Mouse (Mus musculus): ENCODE measurements around the gene Rpap3.
"Not testable (repeated sequence)": the region's sequence is repeated elsewhere in the genome, so short reads cannot be mapped to it uniquely, and the experiment has no call there.

Rpap3 gene

DNA sequence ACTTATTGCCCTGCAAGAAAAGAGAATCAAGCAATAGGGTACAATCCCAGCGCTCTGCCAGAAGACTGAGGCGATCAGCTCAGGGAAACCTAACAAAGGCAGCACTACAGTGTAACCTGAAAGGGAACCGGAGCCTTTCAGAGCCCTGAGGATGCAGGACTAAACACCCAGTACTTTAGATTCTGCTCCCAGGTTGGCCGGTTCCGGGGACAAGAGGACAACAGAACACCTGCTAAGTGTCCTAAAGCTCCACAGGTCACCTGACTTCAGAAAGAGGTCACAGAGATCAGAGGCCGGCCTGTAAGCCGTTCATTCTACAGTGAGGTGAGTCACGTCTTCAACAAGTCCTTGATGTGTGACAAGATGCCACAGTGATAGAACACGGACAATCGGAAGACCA lies 9.0 kb downstream of the Rpap3 start:
- DNase-seq (ENCODE audit: low read depth, low spot score), result no peak

DNA sequence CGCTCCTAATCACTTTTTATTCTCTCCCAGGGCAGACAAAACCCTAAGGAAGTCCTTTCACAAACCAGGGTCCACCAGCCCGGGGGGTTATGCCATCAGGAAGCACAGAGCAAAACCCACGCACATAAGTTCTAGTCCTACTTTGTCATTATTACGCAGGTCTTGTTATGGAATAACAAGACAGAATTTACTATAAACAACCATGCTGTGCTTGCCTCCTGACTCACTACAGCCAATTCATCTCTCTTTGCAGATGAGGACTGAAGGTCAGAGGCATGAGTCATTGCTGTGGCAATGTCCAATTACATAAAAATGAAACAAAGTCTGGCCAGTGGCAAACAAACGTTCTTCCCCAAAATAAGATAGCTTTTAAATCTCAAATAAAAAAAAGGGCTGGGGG lies 12.2 kb downstream of the Rpap3 start:
- DNase-seq (ENCODE audit: low read depth, low spot score), result no peak

DNA sequence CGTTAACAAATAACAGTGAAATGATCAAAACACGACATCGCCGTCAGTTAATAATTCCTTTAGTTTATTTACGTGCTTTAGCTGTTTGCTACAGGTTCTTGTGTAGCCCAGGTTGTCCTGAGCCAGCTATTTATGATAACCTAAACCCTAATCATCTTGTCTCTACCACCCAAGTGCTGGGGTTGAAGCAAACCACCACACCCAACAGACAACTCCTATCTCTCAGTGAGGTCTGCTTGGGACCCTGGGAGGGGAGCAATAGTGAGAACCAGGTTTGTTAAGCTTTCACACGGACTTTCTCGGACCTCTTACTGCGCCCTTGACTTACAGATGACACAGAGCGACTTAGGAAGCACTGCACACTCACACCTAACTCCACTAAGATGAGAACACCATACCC lies 21.5 kb downstream of the Rpap3 start:
- no peak for DNase-seq (ENCODE audit: low read depth, low spot score)

DNA sequence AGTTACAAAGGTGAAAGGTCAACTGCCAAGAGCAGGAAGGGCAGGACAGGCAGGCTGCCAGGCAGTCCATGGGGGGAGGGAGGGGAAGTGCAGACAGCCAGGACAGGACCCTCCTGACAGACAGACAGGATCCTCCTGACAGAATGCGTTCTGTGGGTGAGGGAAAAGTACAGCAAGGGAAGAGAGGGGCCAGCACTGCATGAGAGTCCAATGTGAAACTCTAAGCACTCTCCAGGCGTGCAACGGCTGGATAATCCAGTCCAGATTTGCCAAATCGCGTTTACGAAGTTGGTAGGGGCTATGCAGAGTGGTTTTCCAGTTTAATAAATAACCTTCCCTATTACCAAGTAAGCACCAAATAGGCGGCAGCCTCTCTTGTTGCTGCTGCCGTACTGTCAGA lies 23.6 kb downstream of the Rpap3 start:
- no peak for DNase-seq (ENCODE audit: low read depth, low spot score)

DNA sequence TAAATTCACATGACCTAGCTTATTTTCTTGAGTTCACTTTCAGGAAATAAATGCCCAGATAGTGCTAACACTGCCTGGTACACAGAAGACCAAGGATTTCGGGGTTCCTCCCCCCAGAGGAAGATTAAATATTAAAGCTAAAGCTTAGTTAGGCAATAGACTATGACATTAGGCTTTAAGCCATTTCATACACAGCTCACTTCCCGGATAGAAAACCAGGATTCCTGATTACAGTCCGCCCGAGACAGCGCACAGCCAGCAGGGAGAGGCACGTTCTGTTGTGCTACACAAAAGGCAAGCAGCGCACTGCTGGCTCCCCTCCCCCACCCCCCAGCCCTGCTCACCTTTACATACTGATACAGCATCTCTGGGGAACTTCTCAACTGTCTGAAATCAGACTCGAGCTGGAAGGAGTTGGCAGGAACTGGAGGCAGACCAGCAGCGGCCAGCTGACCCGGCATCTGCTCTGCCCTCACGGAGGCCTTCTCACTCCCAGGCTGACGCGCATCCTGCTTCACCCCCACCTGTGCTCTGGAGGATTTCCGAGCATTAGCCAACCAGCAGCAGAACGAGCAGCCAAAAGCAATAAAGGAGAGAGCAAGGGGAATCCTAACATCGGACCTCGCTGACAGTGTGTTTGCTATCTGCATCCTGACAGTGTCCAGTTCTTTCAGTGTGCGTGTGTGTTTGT lies 25.5 kb downstream of the Rpap3 start:
- no peak for DNase-seq (ENCODE audit: low read depth, low spot score)

DNA sequence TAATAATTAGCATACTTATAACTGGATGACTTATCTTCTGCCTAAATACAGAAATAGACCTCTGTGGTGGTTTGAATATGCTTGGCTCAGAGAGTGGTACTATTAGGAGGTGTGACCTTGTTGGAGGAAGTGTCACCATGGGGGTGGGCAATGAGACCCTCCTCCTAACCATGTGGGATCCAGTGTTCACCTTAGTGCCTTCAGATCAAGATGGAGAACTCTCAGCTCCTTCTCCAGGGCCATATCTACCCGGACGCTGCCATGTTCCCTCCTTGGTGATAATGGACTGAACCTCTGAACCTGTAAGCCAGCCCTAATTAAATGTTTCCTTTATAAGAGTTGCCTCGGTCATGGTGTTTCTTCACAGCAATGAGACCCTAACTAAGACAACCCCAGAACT lies 28.3 kb downstream of the Rpap3 start:
- no peak for DNase-seq (ENCODE audit: low read depth, low spot score)

DNA sequence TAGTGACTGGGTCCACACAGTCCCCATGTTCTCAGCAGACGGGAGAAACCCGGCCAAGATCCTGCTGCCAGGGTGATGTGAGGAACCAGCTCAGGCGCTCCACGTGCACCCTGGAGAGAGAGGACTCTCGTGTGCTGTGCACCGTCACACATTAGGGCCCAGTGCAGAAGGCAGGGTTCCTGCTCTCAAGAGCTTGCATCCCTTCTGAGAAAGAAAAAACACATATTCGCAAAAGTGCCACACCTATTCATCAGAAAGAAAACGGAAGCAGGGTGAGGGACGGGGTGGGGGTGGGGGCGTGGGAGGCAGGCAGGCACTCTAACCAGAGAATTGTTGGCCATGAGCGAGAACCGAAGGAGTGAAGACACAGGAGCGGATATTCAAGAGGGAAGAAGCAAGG lies 29.7 kb downstream of the Rpap3 start:
- DNase-seq (ENCODE audit: low read depth, low spot score), result no peak

DNA sequence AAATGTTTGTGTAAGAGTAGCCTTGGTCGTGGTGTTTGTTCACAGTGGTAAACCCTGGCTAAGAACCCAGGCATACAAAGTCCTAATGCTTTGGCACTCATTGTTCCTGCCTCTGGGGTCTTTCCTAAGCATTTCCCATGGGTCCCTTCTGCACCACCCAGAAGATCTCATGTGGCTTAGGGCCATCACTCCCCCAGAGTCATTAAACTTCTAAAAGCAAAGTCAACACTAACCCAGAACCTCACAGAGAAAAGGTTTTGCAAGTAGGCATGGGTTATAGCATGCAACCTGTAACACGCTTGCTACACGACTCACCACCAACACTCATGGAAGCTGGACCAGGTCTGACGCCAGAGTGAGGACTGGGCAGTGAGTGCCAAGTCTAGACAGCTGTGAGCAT lies 31.2 kb downstream of the Rpap3 start:
- DNase-seq (ENCODE audit: low read depth, low spot score), result no peak

DNA sequence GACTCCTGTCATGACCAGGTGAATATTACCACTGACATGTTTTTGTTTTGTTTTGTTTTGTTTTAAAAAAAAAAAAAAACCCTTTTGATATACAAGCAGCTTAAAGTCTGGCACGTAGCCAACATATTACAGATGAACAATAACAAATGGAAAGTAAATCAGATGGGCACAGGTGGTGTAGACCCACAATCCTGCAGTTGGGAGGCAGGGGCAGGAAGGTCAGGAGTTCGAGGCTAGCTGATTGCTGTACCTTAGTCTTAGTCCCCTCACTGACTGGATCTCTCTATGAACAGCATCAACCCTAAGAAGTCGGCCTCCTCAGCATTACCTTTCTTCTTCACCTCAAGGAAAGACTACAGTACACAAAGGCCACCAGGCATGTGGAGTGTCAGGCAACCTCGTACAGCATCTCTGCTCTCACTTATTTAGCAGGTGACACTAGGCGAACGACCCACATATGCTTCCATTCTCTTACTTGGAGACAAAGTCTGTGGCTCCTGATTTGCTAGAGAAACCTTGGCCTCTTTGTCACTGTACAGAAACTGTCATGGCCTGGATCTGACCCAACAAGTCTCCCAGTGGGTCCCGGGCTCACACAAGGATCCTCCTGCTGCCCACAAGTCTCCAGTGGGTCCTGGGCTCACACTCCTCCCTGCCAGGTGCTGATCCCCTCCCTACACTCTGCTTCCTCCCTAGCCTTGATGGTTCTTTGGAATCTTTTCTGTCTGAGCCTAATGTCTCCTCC lies 32.2 kb downstream of the Rpap3 start:
- no peak for DNase-seq (ENCODE audit: low read depth, low spot score)

DNA sequence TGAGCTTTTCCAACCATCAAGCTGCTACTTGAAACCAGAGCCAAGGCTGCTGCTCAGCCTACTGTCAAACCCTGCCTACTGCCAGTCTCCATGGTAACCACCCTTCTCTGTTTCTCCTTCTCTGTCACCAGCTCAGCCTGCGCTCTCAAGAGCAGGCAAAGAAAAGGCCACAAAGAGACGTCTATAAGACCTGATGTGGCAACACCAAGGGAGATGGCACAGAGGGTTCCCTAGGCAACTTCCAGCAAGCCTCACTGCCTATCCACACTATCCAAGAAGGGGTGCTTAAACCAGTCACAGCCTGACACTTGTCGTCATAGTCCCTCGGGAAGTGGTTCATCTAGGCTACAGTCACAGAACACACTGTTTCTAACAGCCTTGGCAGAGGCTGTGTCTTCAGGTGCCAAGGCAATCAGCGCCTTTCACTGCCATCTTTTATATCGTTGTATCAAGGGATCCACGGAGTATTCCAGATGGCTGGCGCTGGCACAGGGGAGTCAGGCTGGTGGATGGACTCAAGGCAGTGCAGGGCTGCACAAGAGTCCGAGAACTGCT lies 33.3 kb downstream of the Rpap3 start:
- peak; percentile 88 for DNase-seq (ENCODE audit: low read depth, low spot score)

DNA sequence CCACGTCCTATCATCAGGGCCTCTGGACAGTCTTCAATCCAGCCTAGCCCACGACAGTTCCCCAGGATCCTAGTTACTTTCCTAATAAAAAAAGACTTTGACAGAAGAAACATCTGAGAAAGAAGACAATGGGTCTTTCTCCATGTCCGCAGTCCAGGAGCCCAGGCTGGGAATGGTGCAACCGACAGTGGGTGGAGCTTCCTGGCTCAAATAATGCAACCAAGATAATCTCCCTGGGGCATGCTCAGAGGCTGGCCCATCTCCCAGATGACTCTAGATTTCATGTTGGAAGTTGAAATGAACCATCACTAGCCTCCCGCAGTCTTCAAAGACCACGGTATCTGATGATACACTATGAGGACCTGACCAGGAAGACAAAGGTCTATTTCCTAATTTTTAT lies 35.1 kb downstream of the Rpap3 start:
- DNase-seq (ENCODE audit: low read depth, low spot score), result no peak

DNA sequence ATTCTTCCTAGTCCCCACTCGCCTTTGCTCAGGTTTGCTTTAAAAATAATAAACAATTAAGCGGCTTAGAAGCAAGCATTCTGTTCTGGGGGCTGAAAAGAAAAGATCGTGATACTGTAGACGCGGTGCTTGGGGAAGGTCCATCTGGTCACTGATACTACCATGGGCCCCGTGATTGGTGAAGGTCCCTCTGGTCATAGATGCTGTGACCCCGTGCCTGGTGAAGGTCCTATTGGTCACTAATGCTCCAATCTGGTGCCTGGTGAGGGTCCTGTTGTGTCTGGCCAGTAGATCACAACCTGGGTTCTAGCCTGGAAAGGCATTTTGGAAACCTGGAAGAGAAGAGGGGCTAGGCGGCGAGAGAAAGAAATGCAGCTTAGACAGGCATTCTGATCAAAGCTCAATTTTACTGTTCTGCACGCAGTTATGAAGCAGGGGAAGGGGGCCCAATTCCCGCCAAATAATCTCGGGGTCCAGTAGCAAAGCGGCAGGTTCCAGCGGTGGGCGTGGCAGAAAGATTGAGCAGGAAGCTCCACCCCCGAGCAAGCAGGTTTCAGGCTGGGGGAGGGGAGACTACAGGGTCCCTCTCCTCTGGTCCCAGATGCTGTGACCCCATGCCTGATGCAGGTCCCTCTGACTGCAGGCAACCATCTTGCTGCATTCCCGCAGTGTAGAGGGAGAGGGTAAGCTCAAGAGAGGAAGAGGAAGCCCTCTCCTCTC lies 37.3 kb downstream of the Rpap3 start:
- DNase-seq (ENCODE audit: low read depth, low spot score), result not testable (repeated sequence)

DNA sequence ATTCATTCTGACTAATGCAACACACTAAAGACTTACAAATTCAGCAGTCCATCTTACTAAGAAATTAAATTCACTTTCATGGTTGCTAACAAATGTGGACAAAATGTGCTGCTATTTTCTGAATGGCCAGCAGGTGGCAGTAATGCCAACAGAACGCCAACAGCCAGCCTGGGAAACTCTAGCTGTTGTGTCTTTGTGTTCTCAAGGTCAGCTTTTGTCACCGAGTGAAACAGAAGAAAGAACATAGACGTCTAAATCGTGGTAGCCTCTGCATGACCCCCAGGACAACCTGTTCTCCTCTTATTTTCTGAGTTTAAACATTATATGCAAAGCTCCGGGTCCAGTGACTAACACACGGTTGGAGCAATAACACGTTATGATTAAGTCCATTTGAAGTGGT lies 38.2 kb downstream of the Rpap3 start:
- DNase-seq (ENCODE audit: low read depth, low spot score), result peak; percentile 38

DNA sequence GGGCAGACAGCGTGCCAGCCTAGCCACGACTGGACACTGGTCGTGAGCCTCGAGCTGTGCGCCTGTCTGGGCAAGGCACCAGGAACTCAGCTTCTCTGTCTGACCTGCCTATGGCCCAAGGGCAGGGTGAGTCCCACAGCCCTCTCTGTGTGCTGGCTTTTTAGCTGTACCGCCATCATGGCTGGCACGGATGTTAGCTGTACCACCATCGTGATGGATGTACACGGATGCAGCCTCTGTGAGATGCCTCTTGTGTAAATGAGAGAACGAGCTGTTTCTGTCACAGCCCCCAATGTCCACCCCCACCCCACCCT lies 39.2 kb downstream of the Rpap3 start:
- no peak for DNase-seq (ENCODE audit: low read depth, low spot score)

DNA sequence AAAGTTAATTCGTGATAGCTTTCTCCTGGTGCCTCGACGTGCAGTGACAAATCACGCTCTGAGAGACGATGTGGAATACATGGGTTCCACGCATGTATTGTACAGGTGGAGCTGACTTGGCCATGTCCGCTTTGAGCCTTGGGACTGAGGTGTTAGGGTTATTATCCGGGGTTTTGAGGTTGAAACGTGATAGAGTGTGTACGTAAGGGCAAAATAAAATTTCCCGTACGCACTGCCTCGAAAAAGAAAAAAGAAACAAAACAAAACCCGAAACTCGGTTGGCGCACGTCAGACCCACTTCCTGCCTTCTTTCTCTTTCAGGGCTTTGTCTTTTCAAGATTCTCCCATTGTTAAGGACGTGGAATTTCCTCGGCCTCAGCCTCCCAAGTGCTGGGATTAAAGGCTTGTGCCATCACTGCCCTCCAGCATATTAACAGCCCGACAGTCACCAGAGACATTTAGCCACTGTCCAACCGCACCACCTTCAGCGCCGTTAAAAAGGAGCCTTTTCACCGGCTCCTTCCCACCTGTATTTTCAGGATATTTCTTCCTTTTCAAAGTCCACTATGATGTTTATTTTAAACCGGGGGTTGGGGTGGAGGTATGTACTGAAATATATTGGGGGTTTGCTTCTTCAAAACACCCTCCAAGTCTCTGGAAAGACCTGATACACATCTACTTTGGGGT lies 39.7 kb downstream of the Rpap3 start:
- DNase-seq (ENCODE audit: low read depth, low spot score), result no peak

DNA sequence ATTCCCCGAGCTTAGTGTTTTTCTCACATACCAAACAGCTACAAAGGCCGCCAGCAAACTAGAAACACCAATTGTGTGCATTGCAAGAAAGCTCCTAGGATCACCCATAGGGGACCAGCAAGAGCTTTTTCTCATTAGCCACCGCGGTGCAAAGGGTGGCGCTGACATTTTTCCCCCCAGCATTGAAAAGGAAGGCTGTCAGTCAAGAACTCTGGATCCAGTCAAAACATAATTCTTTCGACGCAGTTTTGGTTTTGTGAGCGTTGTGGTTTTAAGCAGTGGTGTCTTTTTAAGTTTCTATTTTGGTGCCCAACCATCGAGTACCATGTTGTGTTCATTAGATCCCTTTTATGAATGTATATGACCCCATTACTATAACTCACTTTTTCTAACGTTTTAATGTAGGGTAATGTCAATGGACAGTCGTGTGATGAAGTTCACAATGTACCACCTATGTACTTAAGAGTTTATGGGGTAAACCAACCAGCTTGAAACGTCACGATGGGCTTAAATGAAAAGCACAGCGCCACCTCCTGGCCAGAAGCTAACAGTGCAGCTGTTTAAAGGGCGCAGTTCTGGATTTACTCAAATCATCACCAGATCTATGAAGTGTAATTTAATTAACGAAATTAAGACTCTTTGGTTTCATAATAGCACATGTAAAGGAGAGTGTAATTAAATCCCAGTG lies 40.5 kb downstream of the Rpap3 start:
- no peak for DNase-seq (ENCODE audit: low read depth, low spot score)

DNA sequence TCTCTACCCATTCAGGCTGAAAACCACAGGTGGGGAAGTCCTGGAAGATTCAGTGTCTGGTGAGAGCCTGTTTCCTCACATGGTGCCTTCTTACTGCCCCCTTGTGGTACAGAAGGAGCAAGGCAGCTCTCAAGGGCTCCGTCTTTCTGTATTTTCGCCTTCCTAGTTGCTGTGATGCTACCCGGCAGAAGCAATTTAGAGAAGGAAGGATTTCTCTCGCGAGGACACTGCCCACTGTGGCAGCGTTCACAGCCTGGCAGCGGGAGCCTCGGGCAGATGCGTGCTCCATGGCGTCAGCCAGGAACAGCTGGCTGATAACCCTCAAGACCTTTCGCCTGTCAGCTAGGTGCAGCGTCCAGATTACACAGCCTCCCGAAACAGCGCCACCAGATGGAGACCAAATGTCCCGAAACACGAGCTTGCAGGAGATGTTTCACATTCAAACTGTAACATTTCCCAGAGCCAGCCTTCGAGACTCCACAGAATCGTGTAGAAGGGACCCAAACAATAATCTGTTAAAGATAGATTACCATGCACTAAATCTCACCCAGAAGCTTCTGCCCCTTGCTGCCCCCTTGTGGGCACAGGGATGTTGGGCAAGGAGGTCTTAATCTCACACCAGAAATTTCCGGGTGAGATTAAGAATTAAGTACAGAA lies 41.7 kb downstream of the Rpap3 start:
- DNase-seq (ENCODE audit: low read depth, low spot score), result peak; percentile 75

DNA sequence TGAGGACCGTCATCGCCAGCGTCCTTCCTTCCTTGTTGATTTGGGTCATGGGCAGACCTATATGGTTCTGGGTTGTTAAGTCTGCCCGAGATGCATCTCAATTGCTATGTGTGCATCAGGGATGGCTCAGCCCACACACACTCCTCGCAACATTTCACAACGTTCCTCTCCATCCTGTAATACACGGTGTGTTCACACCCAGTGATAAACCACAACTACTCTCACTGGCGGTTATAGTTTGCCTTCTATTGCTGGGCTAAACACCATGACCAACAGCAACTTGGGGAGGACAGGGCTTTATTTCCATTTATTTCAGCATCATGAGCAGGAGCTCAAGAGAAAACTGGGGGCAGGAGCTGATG lies 46.9 kb downstream of the Rpap3 start:
- DNase-seq (ENCODE audit: low read depth, low spot score), result no peak

DNA sequence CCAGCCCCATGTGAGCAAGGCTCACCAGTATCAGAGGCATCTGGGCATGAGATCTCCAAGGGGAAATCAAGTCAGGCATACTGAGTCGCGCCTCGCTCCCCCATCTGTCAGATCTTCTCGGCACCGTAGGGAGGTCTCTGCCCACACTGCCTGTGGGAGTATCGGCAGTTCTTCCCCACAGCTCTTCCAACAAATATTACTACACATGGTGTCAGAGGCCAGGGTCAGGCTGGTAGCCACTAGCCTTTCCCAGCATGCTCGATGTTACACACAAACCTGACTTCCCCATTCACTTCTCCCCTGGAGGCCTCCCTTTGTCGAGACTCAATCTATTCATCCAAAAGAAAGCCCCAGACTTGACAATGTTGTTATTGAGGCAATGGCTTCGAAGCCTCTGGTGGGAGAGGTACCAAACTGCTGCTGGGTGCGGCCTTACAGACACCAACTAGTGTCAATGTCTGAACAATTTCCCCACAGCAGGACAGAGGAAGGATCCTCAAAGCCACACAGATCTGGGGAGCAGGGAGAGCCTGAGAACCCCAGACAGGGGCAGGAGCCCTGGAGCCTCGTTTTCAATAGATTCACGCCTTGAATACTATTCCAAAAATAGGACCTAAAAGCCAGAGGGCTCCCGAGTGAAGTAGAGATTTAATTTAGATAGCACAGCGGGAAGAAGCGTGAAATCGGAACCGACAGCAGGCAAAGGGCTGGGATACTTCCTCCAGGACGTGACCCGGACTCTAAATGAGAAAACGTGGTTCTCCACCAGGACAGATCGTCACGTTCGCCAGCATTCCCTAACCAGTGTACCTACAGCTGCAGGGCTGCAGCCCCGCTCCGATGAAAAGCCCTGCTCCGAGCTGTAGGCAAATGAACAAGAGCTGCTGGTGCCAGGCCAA lies 47.5 kb downstream of the Rpap3 start:
- no peak for DNase-seq (ENCODE audit: low read depth, low spot score)

DNA sequence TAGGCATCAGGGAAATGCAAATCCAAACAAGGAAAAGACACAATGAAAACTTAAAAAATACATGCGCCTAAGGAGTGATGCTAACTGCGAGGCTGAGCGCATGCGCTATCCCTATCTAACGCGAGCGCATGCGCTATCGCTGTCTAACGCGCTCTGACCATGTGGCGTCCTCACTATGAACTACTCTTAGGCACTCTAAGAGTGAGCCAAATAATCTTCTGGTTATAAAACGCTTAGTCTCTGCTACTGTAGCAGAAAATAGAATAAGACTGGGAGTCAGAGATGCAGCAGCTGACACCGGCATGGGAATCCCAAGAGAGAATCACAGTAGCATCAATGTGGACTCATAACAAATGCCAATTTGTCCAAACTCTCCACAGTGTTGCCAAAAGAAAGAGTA lies 48.2 kb downstream of the Rpap3 start:
- no peak for DNase-seq (ENCODE audit: low read depth, low spot score)
